Mouse (Mus musculus) frontal cortex, postnatal 25 days (tissue): ENCODE measurements around the gene Tmed4.
"Not testable (repeated sequence)": the region's sequence is repeated elsewhere in the genome, so short reads cannot be mapped to it uniquely, and the experiment has no call there.

ENCODE experiments used
- DNase-seq, 2 experiments: peaks; one replicate each; pipeline ENCODE4 v3.0.0; 2022; ENCODE audit warnings: low spot score in 2 of 2

The Tmed4 gene

GRCm38 (mm10) chr11:6273607-6274006, 1.1 kb downstream of the Tmed4 start:
- no peak for DNase-seq

DNA sequence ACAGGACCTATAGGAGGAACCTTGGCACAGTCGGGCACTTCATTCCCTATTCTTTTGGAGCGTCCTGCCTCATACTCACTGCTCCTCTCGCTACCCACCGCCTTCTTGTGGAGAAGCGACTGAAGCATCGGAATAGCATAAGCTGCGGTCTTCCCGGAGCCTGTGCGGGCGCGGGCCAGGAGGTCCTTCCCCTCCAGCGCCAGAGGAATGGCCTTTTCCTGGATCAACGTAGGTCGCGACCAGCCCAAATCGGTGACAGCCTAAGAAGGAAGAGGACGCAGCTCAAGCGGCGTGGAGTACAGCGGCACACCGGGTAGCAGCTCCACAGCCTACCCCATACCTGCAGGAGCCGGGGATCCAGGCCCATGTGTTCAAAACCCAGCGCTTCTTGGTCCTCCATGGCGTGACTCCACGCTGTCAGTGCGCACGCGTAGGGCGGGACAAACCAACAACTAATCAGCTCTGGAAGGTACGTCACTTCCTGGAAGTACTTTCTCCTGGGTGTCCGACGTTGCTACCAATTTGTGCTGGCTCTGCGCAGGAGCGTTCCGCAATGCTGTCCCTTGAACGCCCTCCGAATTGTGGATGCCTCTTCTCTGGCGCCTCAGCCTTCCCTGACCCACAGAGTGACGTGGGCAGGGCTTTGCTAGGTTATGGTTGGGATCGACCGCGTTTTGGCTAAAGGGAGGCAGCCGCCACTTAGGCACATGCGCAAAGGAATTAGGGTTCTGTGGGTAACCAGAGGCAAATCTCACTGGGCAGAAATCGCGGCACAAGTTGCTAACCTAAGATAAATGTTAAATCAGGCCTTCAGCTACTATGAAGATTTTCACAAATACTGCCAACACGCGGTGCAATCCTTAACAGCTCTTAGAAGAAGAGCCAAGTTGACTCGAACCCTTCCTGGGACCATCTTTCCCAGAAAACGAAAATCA, 7.1 kb downstream of the Tmed4 start, which contains the start of gene Ddx56:
TSS of gene Ddx56 (minus strand) at position 453 of the 935 bp plus-strand sequence.
- peak; percentile 82 to 86 for DNase-seq

GRCm38 (mm10) chr11:6266621-6267020, 8.0 kb downstream of the Tmed4 start:
- no peak for DNase-seq

GRCm38 (mm10) chr11:6261434-6262082, 13.1 kb downstream of the Tmed4 start:
- DNase-seq: peak; percentile 61 to 72

- DNase-seq: no peak
Measured at GRCm38 (mm10) chr11:6259413-6259812, 15.3 kb downstream of the Tmed4 start.

DNA sequence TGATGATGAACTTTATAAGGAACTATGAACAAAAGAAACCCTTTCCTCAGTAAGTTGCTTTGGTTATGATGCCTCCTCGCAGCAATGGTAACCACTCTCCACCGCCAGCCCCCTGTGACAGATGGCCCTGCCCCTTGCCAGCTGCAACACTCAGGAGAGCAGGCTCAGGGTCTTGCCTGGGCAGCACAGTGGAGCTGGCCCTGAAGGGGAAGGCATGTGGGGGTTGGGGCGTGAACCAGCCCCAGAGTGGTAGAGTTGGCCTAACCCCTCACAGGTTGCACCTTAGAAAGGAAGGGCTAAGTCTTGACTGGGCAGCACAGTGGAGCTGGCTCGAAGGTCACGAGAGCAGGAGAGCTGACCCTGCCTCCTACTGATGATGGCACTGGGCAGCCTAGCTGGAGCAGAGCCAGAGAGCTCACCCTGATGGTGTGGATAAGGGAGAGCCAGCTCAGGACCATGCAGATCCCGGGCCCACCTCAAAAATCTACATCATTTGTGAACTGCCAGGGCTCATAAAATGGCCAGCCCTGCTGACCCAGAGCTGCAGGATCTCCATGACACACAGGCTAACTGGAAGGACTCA, 18.1 kb downstream of the Tmed4 start:
- no peak for DNase-seq

GRCm38 (mm10) chr11:6254602-6255001, 20.1 kb downstream of the Tmed4 start:
- not testable (repeated sequence) for DNase-seq

GRCm38 (mm10) chr11:6252824-6253223, 21.8 kb downstream of the Tmed4 start:
- DNase-seq: no peak

DNA sequence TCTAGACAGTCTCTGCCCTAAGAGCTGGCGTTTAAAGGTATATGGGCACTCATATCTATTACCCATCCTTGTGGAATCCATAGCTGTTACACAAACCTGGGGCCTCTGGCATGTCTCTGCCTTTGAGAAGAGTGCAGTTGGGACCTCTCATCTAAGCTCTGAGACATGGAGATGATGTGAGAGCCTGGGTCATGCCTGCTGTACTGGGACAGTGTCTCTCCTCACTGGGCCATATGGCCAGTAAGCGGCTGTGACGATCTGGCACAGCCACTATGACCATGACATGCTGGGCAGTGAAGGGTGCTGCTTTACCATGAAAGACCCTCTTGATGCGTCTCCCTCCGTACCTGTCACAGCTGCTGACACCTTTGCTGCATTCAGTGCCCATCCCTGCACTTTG, 22.4 kb downstream of the Tmed4 start:
- DNase-seq: no peak

DNA sequence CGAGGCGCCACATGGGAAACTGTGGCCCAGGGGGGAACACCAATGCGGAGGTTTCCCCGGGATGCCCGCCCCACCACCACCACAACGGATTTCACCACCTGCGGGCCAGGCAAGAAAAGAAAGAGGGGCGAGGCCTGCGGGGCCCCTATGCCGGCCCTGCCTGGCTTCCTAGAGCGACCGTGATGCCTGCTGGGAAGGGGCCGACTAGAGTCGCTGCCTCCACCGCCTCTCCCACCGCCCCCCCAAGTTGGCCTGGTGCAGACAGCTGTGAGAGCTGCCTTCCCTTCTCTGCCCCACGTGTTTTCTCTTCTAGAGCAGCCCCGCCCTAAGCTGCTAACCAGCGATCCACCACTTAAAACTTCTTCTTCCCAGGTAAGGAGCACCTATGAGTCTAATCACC, 30.0 kb downstream of the Tmed4 start:
- DNase-seq: no peak

DNA sequence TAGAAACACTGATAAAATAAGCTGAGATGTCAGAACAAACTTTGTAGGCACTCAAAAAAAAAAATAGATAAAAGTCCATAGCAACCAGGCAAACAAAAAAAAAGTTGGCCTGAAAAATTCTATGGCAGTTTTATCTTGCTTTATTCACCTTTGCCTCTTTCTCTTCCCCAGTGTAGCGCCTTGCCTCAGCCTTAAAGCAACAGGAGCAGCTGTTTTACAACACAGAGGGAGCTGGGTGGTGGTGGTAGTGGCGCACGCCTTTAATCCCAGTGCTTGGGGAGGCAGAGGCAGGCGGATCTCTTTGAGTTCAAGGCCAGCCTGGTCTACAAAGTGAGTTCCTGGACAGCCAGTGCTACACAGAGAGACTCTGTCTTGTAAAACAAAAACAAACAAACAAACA, 41.6 kb downstream of the Tmed4 start:
- no peak for DNase-seq

- DNase-seq: no peak
Measured at GRCm38 (mm10) chr11:6230012-6230411, 44.7 kb downstream of the Tmed4 start, which contains the start of gene Npc1l1. Gene Npc1l1, minus strand, starts transcription at chr11:6230143.

DNA sequence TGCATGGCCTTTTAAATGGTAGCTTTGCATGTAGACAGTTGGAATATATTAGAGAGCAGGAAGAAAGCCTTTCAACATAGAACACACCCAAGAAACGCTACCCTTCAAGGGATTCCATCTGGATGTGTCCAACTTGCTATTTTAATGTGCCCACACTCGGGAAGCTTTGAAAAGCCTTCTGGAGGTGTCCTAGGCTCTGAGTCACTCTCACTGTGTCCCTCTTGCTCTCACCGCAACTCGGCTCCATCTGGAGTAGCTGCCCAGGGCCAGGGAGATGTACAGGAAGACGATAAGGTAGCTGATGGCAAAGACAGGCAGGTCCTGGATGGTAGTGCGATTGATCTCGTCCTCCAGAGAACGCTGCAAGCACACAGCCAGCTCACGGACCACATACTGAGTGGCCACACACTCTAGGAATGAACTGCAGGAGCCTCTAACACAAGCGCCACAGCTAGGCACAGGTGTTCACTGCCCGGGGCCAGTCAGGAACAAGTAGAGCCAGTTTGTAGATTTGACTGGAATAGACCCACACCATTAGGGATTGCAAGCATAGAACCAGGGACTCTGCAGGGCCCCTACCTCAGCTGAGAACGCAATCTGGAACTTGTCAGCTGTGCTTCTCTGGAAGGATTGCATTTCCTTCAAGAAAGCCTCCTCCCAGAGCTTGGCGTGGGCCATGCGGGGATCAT, 50.0 kb downstream of the Tmed4 start:
- peak; percentile 6 to 37 for DNase-seq

DNA sequence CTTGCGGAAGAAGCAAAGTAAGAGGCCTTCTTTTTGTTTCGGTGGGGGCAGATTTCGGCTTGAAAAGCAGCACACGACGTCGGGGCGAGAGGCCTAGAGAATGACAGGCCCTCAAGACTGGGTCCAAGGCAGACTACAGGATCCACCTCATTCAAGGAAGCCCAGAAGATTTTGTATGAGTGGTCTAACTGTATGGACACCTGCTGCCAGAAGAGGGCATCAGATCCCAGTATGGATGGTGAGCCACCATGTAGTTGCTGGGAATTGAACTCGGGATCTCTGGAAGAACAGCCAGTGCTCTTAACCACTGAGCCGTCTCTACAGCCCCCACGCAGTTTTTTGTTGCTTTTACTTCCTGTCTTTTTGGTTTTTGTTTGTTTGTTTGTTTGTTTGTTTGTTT, 52.5 kb downstream of the Tmed4 start:
- DNase-seq: no peak
